Mouse (Mus musculus) stomach, embryonic 14.5 days (tissue): ENCODE measurements around the gene Olfr1510. TPM values are rescaled to one million over a fixed set of nuclear protein-coding genes. Genes with fewer than 3 reads are reported as not detected.

Source experiments
- ATAC-seq: fragments of 200-750 bp; cut with Nextera tagmentation; 2 replicates; pipeline ENCODE4 v1.8.0; 2017; ENCODE audit warnings: low read depth, moderate TSS enrichment; ENCODE audit not compliant: insufficient number of reproducible peaks, insufficient read depth, low FRiP score
- H3K27ac ChIP-seq: fragments of 300-500 bp; sonication (generic); 2 replicates; pipeline ENCODE4 v1.5.1; 2014; ENCODE audit warnings: mild to moderate bottlenecking, low read length, moderate library complexity, mixed read lengths
- H3K27me3 ChIP-seq: fragments of 300-500 bp; sonication (generic); 2 replicates; pipeline ENCODE4 v1.6.1; 2014; ENCODE audit warnings: low read length, control low read depth, mixed read lengths; ENCODE audit not compliant: control insufficient read depth, insufficient read depth
- H3K36me3 ChIP-seq: fragments of 300-500 bp; sonication (generic); 2 replicates; pipeline ENCODE4 v1.6.1; 2014; ENCODE audit warnings: mild to moderate bottlenecking, control low read depth, low read length, moderate library complexity, mixed read lengths; ENCODE audit not compliant: control insufficient read depth, insufficient read depth
- H3K4me1 ChIP-seq: fragments of 300-500 bp; sonication (generic); 2 replicates; pipeline ENCODE4 v1.6.1; 2014; ENCODE audit warnings: low read length, control low read depth, mixed read lengths; ENCODE audit not compliant: control insufficient read depth, insufficient read depth
- H3K4me2 ChIP-seq: fragments of 300-500 bp; sonication (generic); replicated peaks from 2 replicates; pipeline ENCODE4 v1.6.1; 2014; ENCODE audit warnings: low read depth, low read length, control low read depth
- H3K4me3 ChIP-seq: fragments of 300-500 bp; sonication (generic); 2 replicates; pipeline ENCODE4 v1.5.1; 2014; ENCODE audit warnings: low read depth, low read length, control low read depth
- H3K9ac ChIP-seq: fragments of 300-500 bp; sonication (generic); replicated peaks from 2 replicates; pipeline ENCODE4 v1.6.1; 2014; ENCODE audit warnings: low read depth, mild to moderate bottlenecking, control low read depth, low read length, moderate library complexity, mixed read lengths
- H3K9me3 ChIP-seq: fragments of 300-500 bp; sonication (generic); 2 replicates; pipeline ENCODE4 v1.6.1; 2016; ENCODE audit warnings: low read depth, low read length, control low read depth; ENCODE audit not compliant: control insufficient read depth
- WGBS: fragments of 180-500 bp; shearing (Covaris S2); extraction: QIAGEN DNeasy Blood & Tissue Kit; methylation state at CpG from one replicate; pipeline ENCODE4 v1.1.7; 2014; 5-methylcytosine and 5-hydroxymethylcytosine counted together
- polyA plus RNA-seq: library from polyadenylated mRNA; unstranded; fragments of >200 nt; fragmentation: Nextera tagmentation; extraction: Ambion mirVana; gene quantifications from 2 replicates; pipeline ENCODE4 v1.2.1, GENCODE M21; 2014

The Olfr1510 gene
- polyA plus RNA-seq, 1 experiment from 2014 or later, result not detected

DNA sequence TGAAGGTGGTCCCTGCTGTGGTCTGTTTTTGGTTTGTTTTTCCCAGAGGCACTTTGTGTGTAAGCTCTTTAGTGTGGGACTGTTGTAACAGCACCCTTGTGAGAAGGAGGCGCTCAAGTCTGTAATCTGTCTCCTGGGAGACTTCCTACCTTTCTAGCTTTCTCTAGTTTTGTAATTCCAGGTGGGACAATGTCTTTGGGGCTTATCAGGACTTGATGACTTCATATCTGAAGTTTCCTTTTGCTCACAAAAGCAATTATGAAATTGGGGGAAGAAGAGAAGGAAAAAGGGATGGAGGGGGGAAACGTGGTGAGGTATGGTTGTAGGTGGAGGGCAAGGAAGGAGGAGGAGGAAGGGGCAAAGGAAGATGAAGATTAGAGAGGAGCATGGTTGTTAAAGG, 35.1 kb downstream of the Olfr1510 start, which contains the start of gene Olfr1512:
Gene Olfr1512 (minus strand): TSS at position 101 of the 400 bp plus-strand sequence.
- no peak for ATAC-seq
- H3K4me1 ChIP-seq, result no peaks in the 10 kb centered on the region
- no peaks in the 10 kb centered on the region for H3K36me3 ChIP-seq
- WGBS, result 69% methylated on average over 2 of the region's 2 CpGs
- H3K9ac ChIP-seq, result no peak within 1 kb of the TSS
- H3K9me3 ChIP-seq, result no peaks in the 10 kb centered on the region
- no peak within 1 kb of the TSS for H3K4me2 ChIP-seq
- H3K27me3 ChIP-seq, result no peaks in the 10 kb centered on the region
- H3K4me3 ChIP-seq, result no peak within 1 kb of the TSS
- no peak within 1 kb of the TSS for H3K27ac ChIP-seq

DNA sequence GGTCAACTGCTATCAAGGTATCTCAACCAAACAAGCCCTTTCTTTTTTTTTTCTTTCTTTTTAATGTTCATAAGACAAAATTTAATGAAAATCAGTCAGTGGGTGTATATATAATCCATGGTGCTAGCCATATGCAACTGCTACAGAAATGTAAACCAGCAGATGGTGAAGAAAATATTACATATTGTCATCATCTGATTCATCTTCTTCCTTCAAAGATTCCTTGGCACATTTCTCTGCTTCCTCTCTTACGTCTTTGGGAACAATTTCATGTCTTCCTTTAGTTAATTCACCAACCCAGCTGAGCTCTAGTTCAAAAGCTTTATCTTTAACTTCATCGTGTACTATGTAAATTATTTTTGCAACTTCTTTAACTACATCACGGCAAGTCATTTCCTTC, 45.4 kb downstream of the Olfr1510 start:
- Histone ChIP-seq H3K36me3 (no peaks in the 10 kb centered on the region), H3K4me3 (no peak overlapping the region), H3K9me3 (no peaks in the 10 kb centered on the region), H3K4me1 (no peaks in the 10 kb centered on the region), H3K4me2 (no peak overlapping the region), H3K27me3 (no peaks in the 10 kb centered on the region), H3K27ac (no peak overlapping the region), H3K9ac (no peak overlapping the region)
- no peak for ATAC-seq
- 82% methylated on average over 3 of the region's 3 CpGs for WGBS

Other genes with a start within 250 kb of the Olfr1510 start
- gene Supt16, start 217.0 kb downstream of the Olfr1510 start, polyA plus RNA-seq, result 86.0 and 87.3 TPM in 2 replicates
- gene Chd8, start 156.6 kb downstream of the Olfr1510 start, polyA plus RNA-seq, result 49.7 and 56.0 TPM in 2 replicates
- 47.3 and 56.0 TPM in 2 replicates for gene Tox4, start 135.2 kb downstream of the Olfr1510 start, polyA plus RNA-seq
- gene Rab2b, start 134.8 kb downstream of the Olfr1510 start, polyA plus RNA-seq, result 26.6 and 27.3 TPM in 2 replicates
- 41.3 and 45.3 TPM in 2 replicates for gene Mettl3, start 109.2 kb downstream of the Olfr1510 start, polyA plus RNA-seq
- gene Sall2, start 85.6 kb downstream of the Olfr1510 start, polyA plus RNA-seq, result 14.6 and 16.2 TPM in 2 replicates
- not detected in 2 replicates for gene Olfr1513, start 58.0 kb downstream of the Olfr1510 start, polyA plus RNA-seq
- gene Olfr1512, start 35.2 kb downstream of the Olfr1510 start, polyA plus RNA-seq, result not detected in 2 replicates
- gene Olfr1511, start 17.0 kb downstream of the Olfr1510 start, polyA plus RNA-seq, result not detected in 2 replicates
- not detected in 2 replicates for gene Olfr1509, start 28.6 kb upstream of the Olfr1510 start, polyA plus RNA-seq
- not detected in 2 replicates for gene Olfr1508, start 53.1 kb upstream of the Olfr1510 start, polyA plus RNA-seq
- gene Olfr1507, start 81.4 kb upstream of the Olfr1510 start, polyA plus RNA-seq, result not detected in 2 replicates